Mouse (Mus musculus) C2C12 (cell line): Measurements from ENCODE around the gene Adamts17. TPM values are rescaled to one million over a fixed set of nuclear protein-coding genes. Genes with fewer than 3 reads are reported as not detected.

ENCODE experiments used
- H3K27me3 ChIP-seq: one replicate; pipeline ENCODE4 v1.6.1; 2011; ENCODE audit not compliant: control insufficient read depth, insufficient read depth, insufficient read length
- H3K36me3 ChIP-seq: one replicate; pipeline ENCODE4 v1.6.1; 2011; ENCODE audit not compliant: control insufficient read depth, insufficient read depth
- H3K4me3 ChIP-seq: one replicate; pipeline ENCODE4 v1.5.1; 2011; ENCODE audit warnings: mild to moderate bottlenecking, control low read depth; ENCODE audit not compliant: poor library complexity, insufficient read depth, severe bottlenecking
- H3K79me2 ChIP-seq: one replicate; pipeline ENCODE4 v1.6.1; 2011; ENCODE audit not compliant: control insufficient read depth, insufficient read depth
- H3K79me3 ChIP-seq: one replicate; pipeline ENCODE4 v1.6.1; 2011; ENCODE audit warnings: low read depth, control low read depth
- H3ac ChIP-seq: one replicate; pipeline ENCODE3; 2011; ENCODE audit warnings: low read depth; ENCODE audit not compliant: control insufficient read depth, insufficient read length
- CEBPB ChIP-seq: IDR thresholded peaks from one replicate; pipeline ENCODE4 v1.6.1; 2011; ENCODE audit warnings: low read depth, mild to moderate bottlenecking, control low read depth, moderate library complexity
- CTCF ChIP-seq: IDR thresholded peaks from one replicate; pipeline ENCODE4 v1.5.1; 2011; ENCODE audit not compliant: control insufficient read depth, insufficient read depth, insufficient read length
- FOSL1 ChIP-seq: IDR thresholded peaks from one replicate; pipeline ENCODE4 v1.8.0; 2011; ENCODE audit warnings: mild to moderate bottlenecking, low read length; ENCODE audit not compliant: poor library complexity, insufficient read depth, severe bottlenecking
- MAX ChIP-seq: IDR thresholded peaks from one replicate; pipeline ENCODE4 v1.6.1; 2011; ENCODE audit warnings: mild to moderate bottlenecking, control low read depth
- MYOD1 ChIP-seq: IDR thresholded peaks from one replicate; pipeline ENCODE4 v1.6.1; 2011; ENCODE audit warnings: low read depth; ENCODE audit not compliant: control insufficient read depth, insufficient read length
- MYOG ChIP-seq: IDR thresholded peaks from one replicate; pipeline ENCODE4 v1.6.1; 2011; ENCODE audit not compliant: control insufficient read depth, insufficient read length; ENCODE audit errors: extremely low read depth
- USF1 ChIP-seq: IDR thresholded peaks from one replicate; pipeline ENCODE4 v1.6.1; 2011; ENCODE audit warnings: low read depth, mild to moderate bottlenecking, control low read depth, moderate library complexity
- polyA plus RNA-seq: library from polyadenylated mRNA; unstranded; fragments of >200 nt; fragmentation: generic; extraction: Trizol; gene quantifications from one replicate; pipeline ENCODE4 v1.2.1, GENCODE M21; 2012; ENCODE audit warnings: missing spikeins

Adamts17 gene
- polyA plus RNA-seq, 1 experiment: 0.04 TPM

DNA sequence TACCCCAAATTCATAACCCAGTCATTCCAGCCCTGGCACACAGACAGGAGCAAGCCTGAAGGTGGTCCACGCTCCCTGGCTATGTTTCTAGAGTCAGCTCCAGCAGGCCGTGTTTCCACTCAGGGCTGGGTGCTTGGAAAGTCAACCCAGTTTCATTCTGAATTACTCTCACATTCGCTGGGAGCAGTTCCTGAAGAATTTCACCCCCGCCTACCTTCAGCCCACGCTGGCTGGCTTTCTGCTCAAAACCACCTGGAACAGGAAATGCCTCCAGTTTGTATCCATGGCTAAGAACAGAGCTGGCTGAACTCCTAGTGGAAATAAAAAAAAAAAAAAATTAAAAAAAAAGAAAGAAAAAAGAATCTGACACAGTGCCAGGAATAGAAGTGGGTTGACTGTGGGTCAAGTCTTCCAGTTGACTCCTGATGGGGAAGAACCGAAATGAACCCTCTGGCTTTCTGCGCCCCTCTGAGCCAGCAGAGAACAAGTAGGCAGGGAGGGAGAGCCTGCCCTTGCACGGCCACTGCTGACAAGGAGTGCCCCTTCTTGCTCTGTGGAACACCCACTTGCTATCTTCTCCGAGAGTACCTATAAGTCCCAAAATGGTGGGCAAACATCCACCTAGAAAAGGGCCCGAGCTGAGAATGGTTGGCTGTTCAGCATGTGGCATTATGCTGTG lies 225.2 kb downstream of the Adamts17 start:
- no peak overlapping the region for H3K4me3 ChIP-seq
- no peak overlapping the region for H3ac ChIP-seq

DNA sequence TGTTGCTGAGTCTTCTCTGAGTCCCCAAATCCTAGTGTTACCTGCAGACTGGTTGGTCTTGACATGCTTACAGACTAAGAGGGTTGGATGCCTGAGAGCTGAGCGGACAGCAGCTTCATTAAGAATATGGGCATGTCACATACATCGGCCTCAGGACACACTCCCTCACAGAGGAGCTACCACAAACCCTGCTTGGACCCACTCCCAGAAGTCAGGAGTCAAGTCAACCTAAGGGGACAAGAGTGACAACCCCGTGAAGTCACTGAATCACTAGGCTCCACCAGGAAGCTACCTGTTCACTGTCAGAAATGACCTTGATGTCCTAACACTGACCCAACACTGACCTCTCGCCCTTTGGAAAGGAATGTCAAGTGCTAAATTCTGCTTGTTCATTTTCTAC lies 226.1 kb downstream of the Adamts17 start:
- TF ChIP-seq USF1 (no peak), FOSL1 (no peak), MYOD1 (no peak), CEBPB (no peak), MAX (no peak), CTCF (no peak)
- no peaks in the 10 kb centered on the region for H3K79me2 ChIP-seq
- no peak overlapping the region for H3ac ChIP-seq
- H3K4me3 ChIP-seq: no peak overlapping the region
- H3K79me3 ChIP-seq: no peaks in the 10 kb centered on the region
- peaks cover 11% of the 10 kb centered on the region for H3K27me3 ChIP-seq
- no peaks in the 10 kb centered on the region for H3K36me3 ChIP-seq

More for the DNA sequence above, 225.2 kb downstream of the Adamts17 start:
- H3K36me3 ChIP-seq: no peaks in the 10 kb centered on the region
- H3K79me2 ChIP-seq: no peaks in the 10 kb centered on the region
- TF ChIP-seq MYOG (no peak), CEBPB (no peak), CTCF (no peak), MAX (no peak), FOSL1 (no peak), MYOD1 (no peak), USF1 (no peak)
- no peaks in the 10 kb centered on the region for H3K79me3 ChIP-seq
- peaks cover 5% of the 10 kb centered on the region for H3K27me3 ChIP-seq

DNA sequence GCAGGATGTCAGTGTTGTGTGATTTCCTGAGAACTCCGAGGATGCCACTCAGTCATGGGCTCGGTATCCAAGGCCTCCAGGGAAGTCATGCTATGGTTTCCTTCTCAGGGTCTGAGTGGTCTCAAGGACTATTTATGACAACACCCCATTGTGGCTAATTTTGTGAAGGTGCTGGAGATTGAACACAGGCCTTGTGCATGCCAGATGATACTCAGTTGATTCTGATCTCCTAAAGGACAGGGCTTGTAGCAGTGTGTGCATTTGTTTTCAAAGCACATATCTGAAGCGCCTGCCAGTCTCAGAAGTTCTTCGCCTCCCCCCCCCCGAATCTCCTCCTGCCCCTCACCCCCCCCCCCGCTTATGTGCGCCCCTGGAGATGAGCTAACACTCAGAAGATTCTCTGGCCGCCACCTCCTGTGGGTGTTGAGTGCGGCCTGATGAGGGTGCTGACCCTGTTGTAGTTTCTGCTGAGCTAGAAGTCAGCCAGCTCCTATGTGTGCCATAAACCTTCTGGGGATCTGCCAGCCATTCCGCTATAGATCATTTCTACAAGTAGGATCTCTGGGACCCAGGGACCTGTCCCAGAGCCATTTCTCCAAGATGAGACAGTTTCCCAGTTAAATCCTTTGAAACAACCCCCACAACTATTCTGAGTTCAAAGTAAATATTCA lies 232.6 kb downstream of the Adamts17 start:
- Histone ChIP-seq H3K79me3 (no peaks in the 10 kb centered on the region), H3ac (no peak overlapping the region), H3K4me3 (no peak overlapping the region), H3K36me3 (no peaks in the 10 kb centered on the region), H3K27me3 (peaks cover 43% of the 10 kb centered on the region), H3K79me2 (no peaks in the 10 kb centered on the region)
- TF ChIP-seq FOSL1 (no peak), USF1 (no peak), MYOD1 (no peak), MYOG (no peak), MAX (no peak), CEBPB (no peak), CTCF (no peak)

DNA sequence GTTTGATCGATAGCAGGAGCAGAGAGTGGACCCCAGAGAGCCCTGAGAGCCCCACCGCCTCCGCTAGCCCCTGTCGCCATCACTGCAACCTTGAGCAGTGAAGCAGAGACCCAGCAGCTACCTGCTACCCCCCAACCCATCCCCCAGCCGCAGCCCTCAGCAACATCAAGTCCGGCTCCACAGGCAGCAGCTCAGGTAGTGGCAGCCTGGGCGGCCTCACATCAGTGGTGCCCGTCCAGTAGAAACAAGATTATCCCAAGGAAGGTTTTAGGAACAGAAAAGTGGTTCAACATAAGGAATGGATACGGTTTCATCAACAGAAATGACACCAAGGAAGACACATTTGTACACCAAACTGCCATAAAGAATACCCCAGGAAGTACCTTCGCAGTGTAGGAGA lies 243.2 kb downstream of the Adamts17 start:
- Histone ChIP-seq H3K36me3 (no peaks in the 10 kb centered on the region), H3K79me3 (no peaks in the 10 kb centered on the region), H3K27me3 (peaks cover 18% of the 10 kb centered on the region), H3ac (no peak overlapping the region), H3K4me3 (no peak overlapping the region), H3K79me2 (no peaks in the 10 kb centered on the region)
- no peak for TF ChIP-seq USF1
- no peak for TF ChIP-seq CEBPB
- TF ChIP-seq FOSL1: no peak
- no peak for TF ChIP-seq MAX
- no peak for TF ChIP-seq MYOD1
- no peak for TF ChIP-seq CTCF
- no peak for TF ChIP-seq MYOG

DNA sequence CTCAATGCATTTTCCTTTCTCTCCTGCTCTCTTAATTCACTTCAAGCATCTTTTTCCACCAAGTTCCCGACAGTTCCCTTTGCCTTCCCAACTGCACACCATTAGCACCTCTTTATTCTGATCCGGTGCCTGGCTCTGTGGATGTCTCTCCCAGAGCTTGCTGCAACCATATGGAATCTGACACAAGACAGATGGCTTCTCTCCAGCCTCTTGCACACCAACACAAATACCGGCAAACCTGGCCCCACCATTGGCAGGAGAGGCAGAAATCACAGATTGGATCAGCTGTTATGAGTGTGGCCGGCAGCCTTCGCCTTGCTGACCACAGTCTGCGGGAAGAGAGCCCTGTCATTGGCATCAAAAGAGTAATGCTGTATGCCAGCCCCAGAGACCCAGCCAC lies 248.2 kb downstream of the Adamts17 start:
- Histone ChIP-seq H3K36me3 (no peaks in the 10 kb centered on the region), H3K79me2 (no peaks in the 10 kb centered on the region), H3K4me3 (no peak overlapping the region), H3ac (no peak overlapping the region), H3K27me3 (peaks cover 31% of the 10 kb centered on the region), H3K79me3 (no peaks in the 10 kb centered on the region)
- TF ChIP-seq MAX (no peak), MYOD1 (no peak), CTCF (no peak), CEBPB (no peak), FOSL1 (no peak), USF1 (no peak), MYOG (no peak)

DNA sequence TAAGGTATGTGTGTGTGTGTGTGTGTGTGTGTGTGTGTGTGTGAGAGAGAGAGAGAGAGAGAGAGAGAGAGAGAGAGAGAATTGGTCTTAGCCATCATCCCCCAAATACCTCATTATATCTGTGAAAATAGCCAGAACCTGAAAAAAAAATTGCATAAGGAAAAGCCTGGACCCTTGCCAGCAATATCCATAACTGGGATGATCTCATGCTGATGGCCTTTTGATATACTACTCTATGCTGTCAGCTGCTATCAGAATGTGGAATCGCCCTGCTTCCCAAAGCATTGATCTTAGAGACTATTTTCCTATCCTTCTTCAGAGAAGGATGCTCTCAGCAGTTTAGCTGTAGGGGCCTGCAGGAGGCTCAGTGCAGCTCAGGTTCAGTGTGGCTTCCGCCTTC lies 257.6 kb downstream of the Adamts17 start:
- H3K79me2 ChIP-seq: no peaks in the 10 kb centered on the region

More for the DNA sequence above, 257.6 kb downstream of the Adamts17 start:
- Histone ChIP-seq H3K79me3 (no peaks in the 10 kb centered on the region), H3K4me3 (no peak overlapping the region), H3ac (no peak overlapping the region), H3K27me3 (peaks cover 4% of the 10 kb centered on the region), H3K36me3 (no peaks in the 10 kb centered on the region)
- TF ChIP-seq USF1: no peak
- no peak for TF ChIP-seq MYOD1
- no peak for TF ChIP-seq MAX
- TF ChIP-seq CEBPB: no peak
- TF ChIP-seq FOSL1: no peak
